Mouse (Mus musculus): ENCODE data around the gene 6430571L13Rik.

6430571L13Rik gene

DNA sequence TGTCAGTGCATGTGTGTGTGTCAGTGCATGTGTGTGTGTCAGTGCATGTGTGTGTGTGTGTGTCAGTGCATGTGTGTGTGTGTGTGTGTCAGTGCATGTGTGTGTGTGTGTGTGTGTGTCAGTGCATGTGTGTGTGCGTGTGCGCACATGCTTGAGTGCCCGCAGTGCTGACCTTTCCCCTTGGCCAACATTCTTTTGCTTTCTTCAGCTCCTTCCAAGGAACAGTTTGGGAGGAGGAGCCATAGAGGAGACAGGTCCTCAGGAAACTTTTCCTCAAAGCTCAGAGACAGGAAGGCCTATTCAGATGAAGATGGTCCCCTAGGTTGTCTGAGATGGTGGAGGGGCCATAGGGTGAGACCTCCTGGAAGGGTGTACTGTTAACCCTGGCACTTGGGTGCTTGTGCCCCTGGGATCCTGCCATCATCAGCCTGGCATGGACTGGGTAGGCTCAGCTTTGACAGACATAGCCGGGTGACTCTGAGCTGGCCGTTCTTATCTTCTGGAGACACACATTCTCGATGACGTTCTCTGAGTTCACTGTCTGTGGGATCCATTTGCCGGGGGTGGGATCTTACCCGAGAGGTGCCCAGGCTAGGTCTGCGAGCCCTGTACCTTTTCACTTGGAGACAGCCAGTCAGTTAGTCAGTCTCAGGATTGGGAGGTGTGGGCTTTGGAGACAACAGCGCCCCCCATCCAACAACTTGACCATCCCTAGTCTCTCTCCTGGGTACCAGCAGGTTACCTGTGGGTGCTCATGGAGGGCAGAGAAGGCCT is 33.1 kb upstream of the 6430571L13Rik start:
- no peak for DNase-seq (ENCODE audit: low read depth)

DNA sequence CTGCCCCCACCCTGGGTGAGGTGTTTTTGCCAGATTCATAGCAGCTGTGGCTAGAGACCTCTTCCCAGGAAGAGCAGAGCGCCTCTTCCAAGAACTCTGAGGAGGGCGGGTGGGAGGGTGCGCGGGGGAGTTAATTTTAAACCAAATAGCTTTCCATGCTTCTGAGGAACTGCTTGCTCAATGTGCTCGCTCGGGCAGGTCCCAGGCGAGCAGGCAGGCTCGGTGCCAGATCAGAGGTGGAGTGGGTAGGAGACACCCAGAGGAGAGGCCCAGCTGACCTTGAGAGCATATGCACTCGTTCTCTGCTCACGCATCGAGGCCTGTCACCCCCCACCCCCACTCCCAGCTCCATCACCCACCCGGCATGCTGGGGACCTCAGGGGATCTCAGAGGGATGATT is 32.5 kb upstream of the 6430571L13Rik start:
- peak; percentile 88 for DNase-seq (ENCODE audit: low read depth)

DNA sequence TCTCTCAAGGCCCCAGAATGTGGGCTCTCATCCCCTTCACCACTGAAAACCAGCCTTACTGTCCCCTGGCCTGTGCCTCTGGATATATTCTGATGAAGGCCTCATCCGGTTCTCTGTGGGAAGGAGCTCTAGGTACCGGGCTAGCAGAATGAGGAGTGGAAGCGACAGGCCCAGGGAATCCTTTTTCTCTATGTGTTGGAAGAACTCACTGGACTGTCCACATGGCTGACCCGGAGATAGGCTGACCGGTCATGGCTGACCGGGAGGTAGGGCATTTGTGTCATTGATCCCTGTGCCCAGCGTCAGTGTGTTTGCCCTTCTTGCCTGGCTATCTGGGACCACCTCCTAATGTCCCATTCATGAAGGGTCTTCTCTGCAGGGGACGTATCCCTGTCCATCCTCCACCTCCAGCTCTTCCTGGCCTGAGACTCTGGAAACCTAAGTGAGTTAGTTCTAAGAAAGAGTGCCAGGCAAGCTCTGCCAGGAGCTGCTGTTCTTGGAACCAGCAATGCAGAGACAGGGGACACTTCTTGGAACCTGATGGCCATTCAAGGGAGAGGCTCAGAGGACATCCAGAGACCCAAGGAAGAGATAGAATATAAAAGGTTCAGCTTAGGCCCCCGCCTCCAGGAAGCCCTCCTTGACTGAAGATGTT is 31.9 kb upstream of the 6430571L13Rik start:
- no peak for DNase-seq (ENCODE audit: low read depth)

DNA sequence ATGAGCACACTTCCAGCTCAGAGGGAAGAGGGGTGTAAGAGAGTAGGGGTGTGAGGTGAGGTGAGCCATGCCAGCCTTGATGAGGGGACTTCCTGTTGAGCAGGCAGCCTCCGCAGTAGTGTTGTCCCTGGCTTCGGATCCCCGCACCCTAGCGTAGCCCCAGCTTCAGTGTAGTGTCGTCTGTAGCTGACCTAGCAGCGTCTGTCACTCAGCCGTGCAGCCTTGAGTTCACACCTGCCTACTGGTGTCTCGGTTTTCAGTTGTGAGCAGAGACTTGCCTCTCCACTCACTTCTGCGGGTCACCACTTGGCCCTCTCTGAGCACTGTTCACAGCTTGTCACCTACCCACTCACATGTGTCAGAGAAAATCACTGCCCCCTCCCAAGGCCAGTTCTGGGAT is 31.2 kb upstream of the 6430571L13Rik start:
- no peak for DNase-seq (ENCODE audit: low read depth)

DNA sequence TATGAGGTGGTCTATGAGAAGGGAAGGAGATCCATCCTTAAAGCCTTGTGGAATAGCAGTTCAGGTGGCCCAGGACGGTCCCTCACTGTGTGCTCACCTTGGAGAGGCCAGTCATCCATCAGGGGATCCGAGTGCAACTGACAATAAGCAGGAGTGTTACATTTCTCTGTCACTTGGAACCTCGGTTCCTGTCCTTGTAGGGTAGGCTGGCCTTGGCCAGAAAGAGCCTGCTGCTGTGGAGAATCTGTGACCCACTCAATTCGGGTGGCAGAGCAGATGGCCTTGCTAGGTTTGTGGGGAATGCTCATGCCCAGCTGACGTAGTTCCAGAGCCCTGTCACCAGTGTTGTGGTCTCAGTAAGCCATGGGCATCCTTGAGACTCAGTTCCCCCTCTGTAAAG is 30.8 kb upstream of the 6430571L13Rik start:
- no peak for DNase-seq (ENCODE audit: low read depth)

DNA sequence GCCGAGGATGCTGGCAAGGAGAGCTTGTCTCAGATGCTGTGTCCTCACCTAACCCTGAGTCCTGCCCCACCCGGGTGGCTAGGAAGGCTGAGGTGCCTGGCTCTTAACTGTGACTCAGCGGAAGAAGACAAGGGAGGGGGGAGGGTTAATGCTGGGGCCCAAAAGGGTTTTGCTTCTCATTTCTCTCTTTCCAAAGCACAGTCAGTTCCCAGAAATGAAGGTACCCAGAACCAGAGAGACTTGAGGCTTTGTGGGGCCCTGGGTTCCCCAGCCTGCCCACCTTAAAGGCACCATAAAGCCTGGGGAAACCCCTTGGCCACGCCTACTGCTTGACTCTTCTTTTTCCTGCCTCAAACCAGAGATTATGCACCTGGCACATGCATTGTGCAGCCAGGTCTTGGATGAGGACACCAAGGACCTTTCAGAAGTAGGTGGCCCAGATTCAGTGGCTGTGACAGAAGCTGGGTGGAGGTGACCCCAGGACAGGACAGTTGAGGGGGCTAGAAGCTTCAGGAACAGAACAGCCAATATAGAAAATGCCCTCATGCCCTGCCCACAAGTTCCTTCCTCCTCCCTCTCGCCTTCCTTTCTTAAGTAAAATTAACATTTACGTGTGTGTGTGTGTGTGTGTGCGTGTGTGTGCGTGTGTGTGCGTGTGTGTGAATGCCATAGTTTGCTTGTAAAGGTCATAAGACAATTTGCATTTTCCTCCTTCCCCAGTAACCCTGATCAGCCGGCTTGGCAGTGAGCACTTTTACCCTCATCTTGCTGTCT is 27.4 kb upstream of the 6430571L13Rik start:
- DNase-seq (ENCODE audit: low read depth): peak; percentile 59

DNA sequence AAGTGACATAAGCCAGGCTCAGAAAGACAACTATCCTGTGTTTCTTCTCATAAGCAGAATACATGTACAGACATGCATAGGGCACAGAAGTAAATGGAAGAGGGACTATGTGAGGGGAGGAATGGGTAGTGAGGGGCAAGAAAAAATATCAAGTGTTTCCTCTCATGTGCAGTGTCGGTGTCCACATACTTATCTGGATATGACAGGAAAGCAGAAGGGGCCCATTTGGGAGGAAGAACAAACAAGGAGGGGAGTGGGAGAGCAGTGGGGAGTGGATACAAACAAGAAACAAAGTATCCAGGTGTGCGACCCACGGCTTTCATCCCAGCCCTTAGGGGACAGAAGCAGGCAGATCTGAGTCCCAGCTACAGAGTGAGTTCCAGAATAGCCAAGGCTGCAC is 26.5 kb upstream of the 6430571L13Rik start:
- DNase-seq (ENCODE audit: low read depth): no peak

DNA sequence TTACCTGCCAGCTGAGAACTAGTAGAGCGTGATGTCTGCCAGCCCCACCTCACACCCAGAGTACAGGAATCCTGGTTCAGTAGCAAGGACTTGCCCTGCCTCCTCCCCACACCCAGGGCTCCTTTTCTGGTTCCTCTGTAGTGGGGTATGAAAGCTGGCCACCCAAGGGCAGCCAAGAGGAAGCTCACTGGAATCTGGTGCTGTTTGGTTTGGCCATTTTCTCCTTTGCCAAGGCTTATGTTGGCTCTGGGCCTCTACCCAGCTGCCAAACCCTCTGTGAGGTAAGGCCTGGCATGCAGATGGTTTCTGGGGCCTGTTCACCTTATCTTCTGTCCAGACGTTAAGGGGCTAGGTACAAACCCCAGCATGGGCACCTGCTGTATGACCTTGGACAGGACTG is 24.6 kb upstream of the 6430571L13Rik start:
- DNase-seq (ENCODE audit: low read depth): peak; percentile 40

DNA sequence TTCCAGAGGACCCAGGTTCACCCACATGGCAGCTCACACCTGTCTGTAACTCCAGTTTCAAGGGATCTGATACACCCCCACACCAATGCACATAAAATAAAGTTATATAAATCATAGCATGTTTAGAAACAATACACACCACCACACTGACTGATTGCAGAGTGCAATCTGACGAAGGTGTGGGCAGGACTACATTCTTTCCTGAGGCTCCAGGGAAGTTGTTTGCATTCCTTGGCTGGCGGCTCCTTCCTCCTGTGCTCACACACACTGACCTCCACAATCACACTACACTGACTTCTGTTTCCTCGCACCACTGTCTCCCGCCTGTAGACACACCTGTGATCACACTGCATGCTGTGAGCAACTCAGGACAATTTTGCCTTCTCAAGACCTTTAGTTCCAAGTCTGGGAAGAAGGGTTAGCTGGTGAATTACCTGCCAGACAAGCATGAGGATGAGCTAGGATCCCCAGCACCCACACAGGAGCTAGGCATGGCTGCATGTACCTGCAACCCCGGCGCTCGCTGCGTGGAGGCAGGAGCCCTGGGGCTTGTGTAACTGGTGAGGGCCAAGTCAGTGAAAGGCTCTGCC is 17.8 kb upstream of the 6430571L13Rik start:
- DNase-seq (ENCODE audit: low read depth): no peak

DNA sequence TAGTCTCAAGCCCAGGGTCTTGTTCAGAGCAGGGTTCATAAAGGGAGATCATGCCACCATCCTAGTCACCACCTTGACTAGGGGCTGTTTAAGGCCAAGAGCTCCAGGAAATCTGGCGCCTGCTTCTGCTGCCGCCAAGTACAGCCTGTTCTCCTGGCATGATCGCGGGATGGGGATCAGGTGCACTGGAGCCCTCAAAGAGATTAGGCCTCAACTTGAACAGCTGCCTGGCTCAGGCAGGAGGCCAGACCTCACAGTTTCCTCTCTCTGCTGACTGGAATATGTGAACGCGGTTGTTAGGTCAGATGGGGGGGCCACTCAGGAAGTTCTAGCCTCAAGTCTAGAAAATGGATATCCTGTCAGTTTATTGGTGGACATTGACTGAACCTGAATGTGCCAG is 16.8 kb upstream of the 6430571L13Rik start:
- DNase-seq (ENCODE audit: low read depth): peak; percentile 30

DNA sequence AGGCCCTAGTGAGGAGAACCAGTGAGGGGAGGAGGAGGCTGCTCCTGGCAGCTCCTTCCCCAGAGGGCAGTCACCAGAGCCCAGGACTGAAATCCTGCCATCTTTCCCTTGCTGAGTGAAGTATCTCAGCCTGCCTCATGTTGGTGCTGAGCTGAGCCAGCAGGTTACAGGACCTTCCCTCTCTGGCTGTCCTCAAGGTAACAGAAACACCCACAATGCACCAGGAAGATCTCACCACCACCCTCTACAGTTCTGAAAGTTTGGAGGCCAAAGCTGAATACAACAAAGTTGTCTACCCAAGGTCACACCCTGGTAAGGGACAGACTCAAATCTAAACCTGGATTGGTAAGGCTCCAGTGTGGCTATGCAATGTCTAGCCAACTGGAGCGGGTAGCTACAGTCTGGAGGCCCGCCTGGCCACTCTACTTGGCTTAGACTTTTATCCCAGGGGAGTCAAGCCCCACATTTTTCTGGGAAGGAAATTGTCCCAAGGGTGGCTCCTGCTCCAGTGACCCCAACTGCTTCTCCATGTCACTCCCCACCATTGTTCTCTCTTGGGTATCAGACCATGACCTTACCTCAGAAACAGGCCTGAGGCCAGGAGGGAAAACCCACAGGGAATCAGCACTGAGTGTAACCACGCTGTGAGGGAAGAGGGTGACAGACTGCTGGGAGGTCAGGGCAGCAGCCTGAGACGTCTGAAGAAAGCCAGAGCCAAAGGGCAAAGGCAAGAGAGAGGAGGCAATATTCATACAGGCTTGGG is 15.4 kb upstream of the 6430571L13Rik start:
- DNase-seq (ENCODE audit: low read depth): no peak

DNA sequence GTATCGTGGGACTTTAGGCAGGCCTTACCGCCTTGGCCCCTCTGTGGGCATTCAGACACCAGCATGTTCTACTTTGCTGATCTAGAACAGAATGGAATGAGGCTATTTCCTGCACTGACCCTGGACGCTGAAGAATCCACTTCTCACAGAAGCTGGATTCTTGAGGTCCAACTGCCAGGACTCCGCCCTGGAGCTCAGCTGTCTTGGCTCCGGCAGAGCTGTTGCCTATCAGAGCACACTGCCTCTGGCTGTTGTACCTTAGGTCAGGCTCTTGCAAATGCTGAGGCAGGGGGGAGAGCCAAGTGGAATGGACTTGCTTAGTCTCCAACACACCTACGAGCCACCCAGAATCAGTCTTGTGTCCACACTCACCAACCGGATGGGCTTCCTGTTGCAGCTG is 14.5 kb upstream of the 6430571L13Rik start:
- DNase-seq (ENCODE audit: low read depth): no peak

DNA sequence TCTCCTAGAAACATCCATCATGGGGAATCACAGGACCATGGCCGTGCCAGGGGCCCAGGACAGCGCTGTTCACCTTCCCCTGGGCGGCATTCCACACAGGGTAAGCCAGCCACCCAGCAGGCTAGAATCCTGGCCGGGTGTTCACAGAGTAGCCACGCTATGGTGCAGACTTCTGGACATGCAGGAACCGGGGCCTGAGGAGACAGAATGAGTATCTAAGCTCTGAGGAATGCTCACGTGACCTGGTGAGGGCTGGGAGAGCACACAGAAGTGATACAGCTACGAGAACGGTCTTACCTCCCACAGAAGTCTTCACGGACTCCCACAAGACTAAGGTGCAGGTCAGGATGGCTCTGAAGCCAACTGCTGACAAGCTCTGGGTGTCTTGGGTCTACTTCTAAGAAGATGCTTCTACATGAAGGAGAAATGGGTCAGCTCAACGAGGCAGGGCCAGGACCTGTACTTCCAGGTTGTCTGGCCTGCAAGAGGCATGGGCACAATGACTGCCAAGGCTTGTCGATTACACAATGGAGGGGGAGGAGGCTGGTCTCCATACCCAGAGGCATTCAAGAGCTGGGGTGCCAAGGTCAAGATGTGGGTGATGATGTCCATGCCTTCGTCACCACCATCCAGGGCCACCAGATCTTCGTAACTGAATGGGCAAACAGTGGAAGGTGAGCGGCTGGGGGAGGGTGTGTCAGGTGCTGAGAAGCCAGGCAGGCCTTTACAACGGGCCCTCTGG is 12.4 kb upstream of the 6430571L13Rik start:
- no peak for DNase-seq (ENCODE audit: low read depth)

DNA sequence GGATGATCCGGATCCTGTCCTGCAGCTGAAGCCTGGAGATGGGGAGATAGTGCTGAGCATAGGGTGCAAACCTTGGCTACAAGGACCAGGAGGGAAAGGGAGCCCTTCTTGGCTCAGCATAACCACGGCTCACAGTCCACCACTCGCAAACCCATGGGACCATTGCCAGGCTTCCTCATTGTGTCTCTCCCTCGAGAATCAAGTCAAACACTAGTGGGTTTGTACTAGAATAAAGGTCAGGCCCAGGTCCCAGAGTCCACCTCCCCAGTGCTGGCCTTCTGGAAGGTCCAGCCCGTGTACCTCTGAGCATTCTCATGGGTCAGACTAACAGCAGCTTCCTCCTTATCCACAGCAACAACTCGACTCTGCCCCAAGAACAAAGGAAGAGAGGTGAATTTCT is 9.6 kb upstream of the 6430571L13Rik start:
- DNase-seq (ENCODE audit: low read depth): no peak

DNA sequence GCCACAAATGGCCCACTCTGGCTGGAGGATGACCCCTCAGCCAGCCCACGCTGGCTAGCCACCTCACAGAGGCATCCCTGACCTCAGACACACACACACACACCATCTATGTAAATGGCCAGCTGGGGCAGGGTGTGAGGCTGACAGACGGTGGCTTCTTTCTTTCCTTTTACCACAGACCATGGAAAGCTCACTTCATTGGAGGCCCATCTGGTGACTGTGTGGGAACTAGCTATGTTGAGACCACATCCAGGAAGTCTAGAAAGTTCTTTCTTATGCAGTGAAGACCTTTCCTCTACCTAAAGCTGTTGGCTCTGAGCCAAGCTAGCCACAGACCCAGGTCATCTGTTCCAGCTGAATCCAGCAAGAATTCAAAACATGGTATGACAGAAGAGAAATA is 6.7 kb upstream of the 6430571L13Rik start:
- no peak for DNase-seq (ENCODE audit: low read depth)

DNA sequence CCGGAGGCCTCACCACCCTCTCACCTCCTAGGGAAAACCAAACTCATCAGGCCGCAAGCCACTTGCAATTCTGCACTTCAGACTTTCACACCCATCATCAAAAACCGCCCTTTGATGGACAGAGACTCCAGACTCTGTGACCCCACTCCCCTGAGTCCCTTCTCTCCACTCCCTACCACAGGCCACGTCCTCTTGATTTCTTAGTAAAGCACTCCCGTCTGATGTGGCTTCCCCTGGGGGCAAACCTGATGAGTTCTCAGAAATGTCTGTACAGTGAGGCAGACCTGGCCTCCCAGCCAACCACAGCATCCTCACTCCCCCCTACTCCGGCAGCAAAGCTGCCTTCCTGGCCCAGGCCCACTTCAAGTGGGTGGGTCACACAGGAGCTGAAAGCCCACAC is 6.0 kb upstream of the 6430571L13Rik start:
- no peak for DNase-seq (ENCODE audit: low read depth)

DNA sequence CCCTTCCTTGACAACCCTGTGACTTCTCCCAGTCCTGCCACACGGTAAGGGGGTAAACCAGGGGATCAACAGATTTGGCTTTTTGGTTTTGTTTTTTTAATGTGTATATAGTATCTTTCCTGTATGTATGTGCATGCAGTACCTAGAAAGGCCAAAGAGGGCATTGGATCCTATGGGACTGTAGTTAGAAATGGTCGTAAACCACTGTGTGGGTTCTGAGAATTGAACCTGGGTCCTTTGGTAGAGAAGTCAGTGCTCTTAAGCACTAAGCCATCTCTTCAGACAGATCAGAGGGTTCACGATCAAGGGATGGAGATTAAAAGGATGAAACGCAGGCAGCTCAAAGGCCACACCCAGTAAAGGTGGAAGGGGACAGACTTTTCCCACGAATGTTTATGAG is 5.4 kb upstream of the 6430571L13Rik start:
- no peak for DNase-seq (ENCODE audit: low read depth)

DNA sequence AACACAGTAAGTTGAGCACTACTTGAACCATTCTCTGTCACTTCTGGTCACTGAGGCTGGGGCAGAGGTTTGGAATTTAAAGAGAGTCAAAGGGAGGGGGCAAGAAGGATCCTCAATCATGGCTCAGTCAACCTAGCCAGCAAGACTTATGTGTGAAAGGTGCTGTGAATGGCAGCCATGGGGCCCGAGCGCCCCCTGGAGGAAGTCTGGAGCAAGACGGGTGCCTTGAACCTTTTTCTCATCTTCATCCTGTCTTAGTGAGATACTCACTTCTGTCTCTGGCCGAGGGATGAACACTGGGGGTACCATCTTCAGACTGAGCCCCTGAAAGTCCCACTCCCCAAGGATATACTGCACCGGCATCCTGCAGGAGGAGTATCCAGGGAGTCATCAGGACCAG is 4.5 kb upstream of the 6430571L13Rik start:
- peak; percentile 78 for DNase-seq (ENCODE audit: low read depth)

DNA sequence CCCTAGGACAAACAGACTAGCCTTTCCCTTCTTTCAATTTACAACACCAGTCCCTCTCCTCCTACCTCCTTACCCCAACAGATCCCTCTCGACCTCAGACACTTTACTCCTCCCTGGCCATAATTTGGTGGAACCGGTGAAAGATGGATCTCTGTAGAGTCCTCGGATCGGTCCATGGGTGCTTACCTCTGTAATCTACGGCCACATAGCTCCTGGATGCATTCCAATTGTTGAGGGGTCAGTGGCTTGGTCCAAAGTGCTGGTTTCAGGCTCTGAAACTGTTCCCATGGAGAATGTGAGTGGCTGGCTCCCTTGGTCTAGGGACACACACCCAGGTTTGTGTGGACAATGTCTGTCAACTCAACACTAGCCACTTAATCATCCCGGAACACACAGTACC is 4.0 kb upstream of the 6430571L13Rik start:
- no peak for DNase-seq (ENCODE audit: low read depth)

DNA sequence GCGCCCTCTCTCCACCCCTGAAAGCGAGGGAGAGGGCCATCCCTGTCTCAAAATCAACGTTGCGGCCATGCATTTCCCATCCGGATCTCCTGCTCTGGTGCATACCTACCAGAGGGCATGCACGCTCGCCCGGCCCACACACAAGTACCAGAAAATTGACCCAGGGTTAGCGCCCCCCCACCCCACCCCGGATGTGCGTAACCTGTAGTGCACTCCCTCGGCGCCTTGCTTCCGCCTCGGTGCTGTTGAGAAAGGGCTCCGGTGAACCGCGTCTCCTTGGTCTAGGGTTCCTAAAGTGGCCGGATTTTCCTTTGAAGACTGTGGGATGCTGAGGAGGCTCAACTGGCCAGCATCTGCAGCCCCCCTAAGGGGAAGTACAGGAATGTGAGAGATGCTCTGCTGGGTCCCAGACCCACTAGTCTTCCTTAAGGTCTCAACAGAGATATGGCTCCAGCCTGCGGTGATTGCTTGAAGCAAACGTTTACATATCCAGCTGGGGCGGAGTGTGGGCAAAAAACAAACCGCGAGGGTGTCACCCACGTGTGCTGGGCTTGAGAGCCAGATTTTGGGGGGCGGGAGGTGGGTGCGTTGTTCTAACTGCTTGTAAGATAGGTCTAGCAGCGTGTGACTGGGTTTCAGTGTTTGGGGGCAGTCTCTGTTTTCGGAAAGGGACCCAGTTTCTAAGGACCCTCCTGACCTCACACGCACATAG is 2.1 kb upstream of the 6430571L13Rik start, which contains the start of gene Hemk1:
Gene Hemk1, minus strand, starts transcription at position 179 of the 712 bp plus-strand sequence.
- peak; percentile 88 for DNase-seq (ENCODE audit: low read depth)

All from NIH3T3 (cell line).